Mouse (Mus musculus) cerebellum, adult 2 months (tissue): Measurements from ENCODE around the gene Dnah17.

Experiments used
- CTCF ChIP-seq: fragments of 200-500 bp; IDR thresholded peaks from 2 replicates; pipeline ENCODE4 v1.5.1; 2011; ENCODE audit warnings: low read depth, mild to moderate bottlenecking, control low read depth, low read length, moderate library complexity, borderline replicate concordance; ENCODE audit not compliant: insufficient read depth
- POLR2A ChIP-seq: fragments of 200-500 bp; IDR thresholded peaks from 2 replicates; pipeline ENCODE4 v1.6.1; 2011; ENCODE audit warnings: low read length, control low read depth, borderline replicate concordance; ENCODE audit not compliant: insufficient read depth

DNA sequence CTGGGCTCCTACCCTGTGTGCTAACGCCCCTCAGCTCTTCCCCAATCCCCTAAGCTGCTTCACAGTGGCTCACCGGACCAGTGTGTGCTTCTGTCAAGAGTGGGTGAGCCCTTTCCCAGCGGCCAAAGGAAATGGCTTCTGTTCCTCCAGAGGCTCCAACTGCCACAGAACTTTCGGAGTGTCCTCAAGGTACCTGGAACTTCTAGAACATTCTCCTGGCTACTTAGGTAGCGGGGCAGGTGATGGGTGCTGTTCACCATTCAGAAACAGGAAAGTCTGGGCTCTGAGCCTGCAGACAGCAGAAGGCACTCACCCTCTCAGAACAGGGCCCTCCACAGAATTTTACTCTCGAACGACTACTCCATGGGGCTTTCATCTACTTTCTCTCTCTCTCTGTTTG lies at the start of gene Dnah17:
- TF ChIP-seq CTCF (no peak), POLR2A (no peak)
